Mouse (Mus musculus) ovary, postnatal 10 days (tissue): ENCODE data around the gene Tpbgl.

Experiments used
- DNase-seq: peaks from one replicate; pipeline ENCODE4 v3.0.0; 2022; ENCODE audit warnings: low spot score

The Tpbgl gene

DNA sequence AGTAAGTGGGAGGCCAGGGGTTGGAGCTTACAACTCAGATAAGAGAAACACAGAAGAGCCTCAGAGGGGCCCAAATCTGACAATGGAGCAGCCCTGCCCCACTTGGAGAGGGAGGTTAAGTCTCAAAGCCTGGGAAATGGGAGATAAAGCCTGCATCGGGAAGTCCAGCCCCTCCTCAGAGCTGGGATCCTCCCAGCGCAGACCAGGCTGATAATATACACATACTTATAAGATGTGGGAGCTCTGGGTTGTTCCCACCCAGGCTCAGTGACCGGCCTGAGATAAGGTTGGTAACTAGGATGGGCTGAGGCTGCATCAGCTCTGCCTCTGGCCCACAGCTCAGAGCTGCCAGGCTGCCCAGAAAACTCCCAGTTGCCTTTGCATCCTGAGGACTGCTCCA is 15.2 kb upstream of the Tpbgl start:
- DNase-seq, result no peak

DNA sequence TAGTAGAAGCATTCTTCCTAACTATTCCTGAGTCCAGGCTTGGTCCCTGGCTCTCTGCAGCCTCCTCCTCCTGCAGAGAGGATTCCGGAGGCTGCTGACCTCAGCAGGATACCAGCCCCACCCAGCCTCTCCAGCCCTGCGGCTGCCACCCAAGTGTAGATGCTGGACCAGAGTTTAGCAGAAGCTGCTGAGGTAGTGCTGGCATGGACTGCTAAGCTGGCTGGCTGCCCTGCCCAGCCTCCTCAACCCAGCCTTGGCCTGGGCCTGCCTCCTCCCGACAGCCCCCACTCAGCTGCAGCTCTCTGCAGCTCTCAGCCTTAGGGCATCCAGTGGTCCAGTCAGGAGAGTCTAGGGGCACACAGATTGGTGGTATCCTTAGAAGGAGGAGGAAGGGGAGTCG is 14.3 kb upstream of the Tpbgl start:
- no peak for DNase-seq

- DNase-seq, result no peak
Observed at GRCm38 (mm10) chr7:99633966-99634665, 7.2 kb upstream of the Tpbgl start.

DNA sequence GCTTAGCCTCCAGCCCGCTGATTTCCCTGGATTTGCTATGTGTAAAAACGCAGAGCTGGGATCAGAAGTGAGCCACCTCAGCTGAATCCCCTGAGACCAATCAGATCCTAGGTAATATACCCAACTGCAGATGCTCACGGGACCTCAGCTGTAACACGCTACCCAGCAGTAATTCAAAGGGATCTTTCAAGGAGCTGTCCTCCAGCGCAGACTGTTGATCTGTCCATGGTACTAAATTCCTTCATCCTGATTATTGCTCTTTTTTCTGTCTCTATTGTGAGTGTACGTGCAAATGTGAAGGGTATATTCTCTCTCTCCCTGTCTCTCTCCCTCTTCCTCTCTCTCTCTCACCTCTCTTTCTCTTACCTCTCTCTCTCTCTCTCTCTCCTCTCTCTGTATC is 5.4 kb upstream of the Tpbgl start:
- no peak for DNase-seq

DNA sequence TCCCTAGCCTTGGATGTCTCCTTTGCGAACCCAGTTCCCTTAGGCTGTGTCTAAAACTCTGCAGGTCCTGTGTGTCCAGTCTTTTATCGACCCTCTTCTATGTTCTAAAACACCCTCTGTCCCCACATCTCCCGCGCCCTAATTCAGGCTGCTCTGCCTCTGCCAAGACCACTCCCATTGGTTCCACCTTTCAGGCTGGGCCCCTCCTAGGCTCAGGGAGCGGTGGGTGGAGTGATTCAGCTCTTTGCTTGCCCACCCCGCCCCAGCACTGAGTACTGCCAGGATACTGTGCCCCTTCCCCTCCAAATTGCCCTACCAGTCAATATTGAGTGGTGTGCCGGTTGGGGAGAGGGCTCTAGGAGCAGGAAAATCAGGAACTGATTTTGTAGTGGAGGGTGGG is 463 bp upstream of the Tpbgl start:
- DNase-seq, result no peak

GRCm38 (mm10) chr7:99625722-99626375 is 1.1 kb downstream of the Tpbgl start:
- peak; percentile 74 for DNase-seq

GRCm38 (mm10) chr7:99618860-99619259 is 8.0 kb downstream of the Tpbgl start:
- no peak for DNase-seq

DNA sequence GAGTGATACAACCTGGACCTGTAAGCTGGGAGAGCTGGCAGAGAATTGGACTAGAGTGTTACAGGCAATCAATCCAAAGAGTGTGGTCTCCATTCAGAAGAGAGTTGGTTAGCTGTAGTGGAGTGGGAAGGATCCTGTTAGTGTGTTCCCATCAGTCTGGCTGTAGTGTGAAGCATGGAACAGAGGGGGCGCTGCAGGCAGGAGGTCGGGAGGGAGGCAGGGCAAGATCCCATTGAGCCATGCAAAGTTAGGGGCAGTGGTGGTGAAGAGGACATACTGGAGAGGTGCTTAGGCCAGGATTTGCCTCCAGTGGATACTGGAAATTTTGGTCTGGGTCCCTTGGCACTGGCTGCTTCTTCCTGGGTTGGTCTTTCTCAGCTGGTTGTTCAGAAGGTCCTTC is 8.6 kb downstream of the Tpbgl start:
- DNase-seq, result no peak

GRCm38 (mm10) chr7:99607632-99608031 is 19.3 kb downstream of the Tpbgl start:
- DNase-seq, result no peak

DNA sequence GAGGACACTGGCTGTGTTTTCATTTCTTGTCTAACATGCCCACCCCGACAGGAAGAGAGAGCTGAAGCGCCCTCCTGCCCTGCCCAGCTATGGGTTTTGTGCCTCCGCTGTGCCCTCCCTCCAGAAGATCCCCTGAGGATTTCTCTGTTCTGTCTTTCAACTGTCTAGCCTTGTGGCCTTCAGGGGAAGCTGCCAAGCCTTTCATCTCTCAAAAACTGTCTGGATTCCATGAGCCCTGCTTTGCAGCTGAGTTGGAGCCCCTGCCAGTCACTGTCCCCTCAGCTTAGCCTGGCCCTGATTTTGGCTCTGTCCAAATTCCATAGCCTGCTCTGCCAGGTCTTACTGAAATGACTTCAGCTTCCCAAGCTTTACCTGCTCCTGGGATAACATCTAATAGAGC is 20.1 kb downstream of the Tpbgl start:
- DNase-seq, result no peak

DNA sequence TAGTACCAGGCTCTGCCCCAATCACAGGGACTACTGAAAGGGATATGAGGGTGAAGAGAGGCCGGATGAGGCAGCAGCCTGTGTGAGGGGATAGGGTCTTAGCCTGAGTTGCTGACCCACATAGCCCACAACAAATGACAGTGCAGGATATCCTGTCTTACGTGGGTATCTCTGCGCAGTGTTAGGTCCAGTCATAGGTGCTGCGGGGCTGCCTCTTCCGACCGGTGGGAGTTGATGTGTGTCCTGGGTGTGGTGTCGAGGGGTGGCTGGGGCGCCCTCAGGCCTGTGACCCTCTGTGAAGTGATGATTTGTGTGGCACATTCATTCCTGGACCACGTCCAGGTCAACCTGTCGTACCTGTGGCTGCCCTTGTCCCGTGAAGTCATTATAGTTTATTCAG is 20.6 kb downstream of the Tpbgl start:
- DNase-seq, result no peak

GRCm38 (mm10) chr7:99605058-99605457 is 21.8 kb downstream of the Tpbgl start:
- no peak for DNase-seq

DNA sequence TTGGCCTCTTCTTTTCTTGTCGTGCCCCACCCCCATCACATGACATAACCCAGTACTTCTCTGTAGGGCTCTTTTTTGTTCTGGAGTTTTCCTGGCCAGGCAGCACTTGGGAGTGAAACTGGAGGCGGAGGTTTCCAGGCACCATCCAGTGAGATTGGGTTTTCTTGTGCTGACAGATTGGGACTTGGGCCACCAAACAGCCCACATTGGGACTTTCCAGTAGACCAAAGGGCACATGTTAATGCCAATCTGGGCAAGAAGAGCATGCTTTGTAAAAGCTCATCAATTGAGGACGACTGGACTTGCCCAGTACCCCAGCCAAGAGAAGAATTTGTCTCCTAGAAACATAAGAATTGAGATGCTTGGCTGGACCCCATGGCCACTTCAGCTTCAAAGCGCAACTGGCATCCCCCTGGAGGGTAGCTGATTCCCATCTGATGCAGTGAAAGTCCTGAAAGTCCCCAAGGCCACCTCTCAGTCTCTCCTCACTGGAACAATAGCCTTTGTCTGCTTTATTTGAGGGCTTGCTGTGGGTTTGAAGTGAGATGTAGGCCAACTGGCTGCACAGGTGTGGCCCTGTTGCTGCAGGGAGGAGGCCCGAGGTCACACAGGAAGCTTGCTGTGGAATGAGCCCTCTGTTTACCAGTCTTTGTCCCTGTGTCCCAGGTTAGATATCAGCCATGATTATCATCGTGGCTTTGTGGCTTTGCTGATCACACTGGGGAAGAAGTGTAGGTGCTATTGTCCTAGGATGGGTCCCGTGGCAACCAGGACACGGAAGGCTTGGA is 22.8 kb downstream of the Tpbgl start:
- DNase-seq, result no peak

GRCm38 (mm10) chr7:99598722-99599121 is 28.2 kb downstream of the Tpbgl start:
- DNase-seq, result no peak

DNA sequence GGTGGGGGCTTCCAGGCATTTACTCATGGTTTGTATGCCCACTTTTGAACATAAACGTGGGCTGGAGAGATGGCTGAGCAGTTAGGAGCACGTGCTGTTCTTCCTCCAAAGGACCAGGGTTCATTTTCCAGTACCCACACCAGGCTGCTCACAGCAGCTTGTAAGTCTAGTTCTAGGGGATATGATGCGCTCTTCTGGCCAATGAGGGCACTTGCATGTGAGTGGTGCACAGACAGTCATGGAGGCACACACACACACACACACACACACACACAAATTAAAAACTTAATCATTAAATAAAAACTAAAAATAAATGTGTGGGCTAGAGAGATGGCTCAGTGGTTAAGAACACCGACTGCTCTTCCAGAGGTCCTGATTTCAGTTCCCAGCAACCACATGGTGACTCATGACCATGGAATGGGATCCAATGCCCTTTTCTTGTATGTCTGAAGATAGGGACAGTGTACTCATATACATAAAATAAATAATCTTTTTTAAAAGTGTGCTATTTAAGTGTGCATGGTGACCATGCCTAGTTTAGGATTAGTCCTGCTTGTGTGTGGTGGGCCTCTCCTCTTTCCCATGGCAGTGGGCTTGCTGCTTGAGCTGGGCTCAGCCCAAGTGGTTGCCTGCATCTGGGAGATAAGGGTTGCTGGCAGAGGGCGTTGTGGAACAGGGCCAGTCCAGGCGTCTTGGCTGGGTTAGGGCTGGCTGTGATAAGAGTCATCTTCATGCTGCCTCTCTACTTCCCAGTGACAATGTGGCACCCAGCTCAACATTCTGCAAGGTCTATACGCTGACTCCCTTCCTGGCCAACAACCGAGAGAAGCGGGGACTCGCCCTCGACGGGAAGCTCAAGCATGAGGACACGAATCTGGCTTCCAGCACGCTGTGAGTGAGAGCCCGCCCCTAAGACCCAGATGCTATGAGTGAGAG is 32.8 kb downstream of the Tpbgl start:
- no peak for DNase-seq

- no peak for DNase-seq
Observed at GRCm38 (mm10) chr7:99592669-99593068, 34.2 kb downstream of the Tpbgl start.

DNA sequence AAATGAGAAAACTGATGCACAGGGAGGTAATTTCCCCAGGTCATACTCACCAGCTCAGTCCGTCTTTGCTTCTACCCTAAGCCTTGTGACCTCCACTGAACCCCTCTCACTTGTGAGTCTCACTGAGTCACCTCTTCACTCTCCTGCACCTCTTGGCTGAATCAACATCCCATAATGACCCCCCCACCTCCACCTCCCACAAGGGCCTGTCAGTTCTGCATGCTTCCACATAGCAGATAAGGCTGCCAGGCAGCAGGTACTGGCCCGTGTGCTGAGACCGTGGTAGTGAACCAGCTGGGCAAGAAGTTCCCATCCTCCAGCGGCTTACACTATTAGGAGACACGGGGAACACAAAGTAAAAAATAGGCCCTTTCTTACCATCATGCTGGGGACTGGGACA is 36.3 kb downstream of the Tpbgl start:
- DNase-seq, result no peak

- DNase-seq, result peak; percentile 30
Observed at GRCm38 (mm10) chr7:99590064-99590463, 36.8 kb downstream of the Tpbgl start.

DNA sequence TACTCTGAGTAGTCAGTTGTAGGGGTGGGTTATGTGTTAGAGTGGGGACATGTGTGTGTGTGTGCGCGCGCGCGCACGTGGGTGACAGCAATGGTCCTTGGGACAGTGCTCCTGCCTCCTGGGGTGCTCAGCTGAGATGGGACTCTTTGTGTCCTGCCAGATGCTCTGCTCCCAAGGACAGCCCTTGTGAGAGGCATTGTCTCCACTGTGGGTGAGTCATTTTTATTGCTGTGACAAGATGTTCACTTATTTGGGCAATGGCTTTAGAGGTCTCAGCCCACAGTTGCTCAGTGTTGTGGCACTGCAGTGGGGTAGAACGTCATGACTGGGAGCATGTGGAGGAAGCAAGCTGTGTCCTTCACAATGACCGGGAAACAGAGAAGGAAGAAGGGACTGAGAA is 40.9 kb downstream of the Tpbgl start:
- DNase-seq, result no peak

GRCm38 (mm10) chr7:99583625-99584024 is 43.3 kb downstream of the Tpbgl start:
- no peak for DNase-seq

DNA sequence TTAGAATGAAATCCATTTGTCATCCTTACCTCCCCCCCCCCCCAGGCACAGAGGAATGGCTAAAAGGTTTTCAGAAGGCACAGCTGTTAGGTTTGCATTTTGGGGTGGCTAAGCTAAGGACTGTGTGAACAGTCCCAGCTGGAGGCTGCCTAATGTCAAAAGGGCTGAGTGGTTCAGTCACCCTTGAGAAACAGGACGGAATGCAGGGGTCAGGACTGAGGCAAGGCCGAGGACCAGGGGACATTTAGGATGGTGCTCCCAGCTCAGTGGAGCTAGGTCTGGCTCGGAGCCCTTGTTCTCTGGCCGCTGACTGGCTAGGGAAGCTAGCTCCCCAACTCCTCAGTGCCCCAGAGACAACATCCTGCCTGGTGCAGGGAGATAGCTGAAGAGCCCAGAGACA is 44.0 kb downstream of the Tpbgl start:
- DNase-seq, result no peak

GRCm38 (mm10) chr7:99582306-99582705 is 44.6 kb downstream of the Tpbgl start:
- no peak for DNase-seq
